Mouse (Mus musculus) bone marrow, adult 2 months (tissue): ENCODE data around the gene Tor2a.

Experiments used
- CTCF ChIP-seq: fragments of 200-500 bp; IDR thresholded peaks from 2 replicates; pipeline ENCODE4 v1.5.1; 2011; ENCODE audit warnings: low read length, control low read depth; ENCODE audit not compliant: control insufficient read depth, insufficient read depth
- POLR2A ChIP-seq: fragments of 200-500 bp; IDR thresholded peaks from 2 replicates; pipeline ENCODE4 v1.6.1; 2011; ENCODE audit warnings: low read depth, mild to moderate bottlenecking, control low read depth, low read length, borderline replicate concordance; ENCODE audit not compliant: control insufficient read depth

- peak; percentile 80 for TF ChIP-seq CTCF
- no peak for TF ChIP-seq POLR2A
Measured at GRCm38 (mm10) chr2:32708643-32709042, 48.4 kb upstream of the Tor2a start.
